Mouse (Mus musculus): Measurements from ENCODE around the gene Mkrn1.

DNA sequence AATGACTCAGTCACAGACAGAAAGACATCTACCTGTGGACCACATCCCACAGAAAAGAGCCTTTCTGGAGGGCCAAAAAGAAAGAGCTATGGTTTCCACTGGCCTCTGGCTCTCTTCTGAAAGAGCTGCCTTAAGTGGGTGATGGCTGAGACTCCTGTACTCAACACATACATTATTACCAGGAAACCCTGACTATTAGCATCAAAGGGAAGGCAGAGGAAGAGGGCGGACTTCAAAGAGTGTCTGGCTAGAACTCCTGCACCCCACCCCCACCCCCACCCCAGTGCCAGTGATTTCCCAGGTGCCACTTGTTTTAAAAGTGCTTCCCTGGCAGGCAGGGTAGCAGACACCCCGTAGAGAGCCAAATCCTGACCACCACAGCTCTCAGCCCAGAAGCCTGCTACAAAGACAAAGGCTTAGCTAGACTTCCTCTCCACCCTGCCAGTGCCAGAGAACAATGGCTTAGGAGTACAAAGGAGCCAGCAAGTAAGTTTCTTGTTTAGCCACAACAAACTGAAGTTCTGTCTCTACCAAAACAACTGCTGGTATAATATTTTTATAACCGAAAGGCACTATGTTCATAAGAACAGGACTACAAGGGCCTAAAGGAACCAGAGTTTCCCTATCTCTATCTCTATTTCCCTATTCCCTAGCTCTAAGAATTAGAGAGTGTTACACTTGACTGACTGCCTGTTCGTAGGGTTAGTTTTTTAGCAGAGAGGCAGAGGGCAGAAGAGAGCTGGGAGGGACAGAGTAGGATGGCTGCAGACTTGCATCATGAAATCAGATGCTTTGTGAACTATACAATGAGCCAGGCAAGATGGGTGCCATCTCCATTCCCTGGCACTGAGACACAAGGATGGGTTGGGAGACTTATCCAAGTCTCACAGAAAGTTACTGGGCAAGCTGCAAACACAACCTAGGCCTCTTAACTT lies 72.1 kb downstream of the Mkrn1 start:
- TF ChIP-seq GATA1 (IDR thresholded peaks at IDR 0.05; ENCODE audit: low read length), result no peak
- no peak for TF ChIP-seq TAL1 (IDR thresholded peaks at IDR 0.05; ENCODE audit: low read length)
